Mouse (Mus musculus) bone marrow macrophage, adult 2 months (primary cell): ENCODE results near the gene Kcnip4.

ENCODE experiments used
- CTCF ChIP-seq: IDR thresholded peaks from 2 replicates; pipeline ENCODE4 v1.5.1; 2012; ENCODE audit warnings: low read depth, mild to moderate bottlenecking, low read length, moderate library complexity
- POLR2A ChIP-seq: IDR thresholded peaks from 2 replicates; pipeline ENCODE4 v1.6.1; 2012; ENCODE audit warnings: mild to moderate bottlenecking, low read depth, low read length, borderline replicate concordance

- TF ChIP-seq POLR2A: no peak
- no peak for TF ChIP-seq CTCF
These were observed 174.4 kb downstream of the Kcnip4 start for GRCm38 (mm10) chr5:49350126-49350909.
